Mouse (Mus musculus) neutrophil, adult 65 days (primary cell): ENCODE measurements around the gene Mis18bp1. TPM values are rescaled to one million over a fixed set of nuclear protein-coding genes. Genes with fewer than 3 reads are reported as not detected.

Source experiments
- total RNA-seq: library from RNA; stranded (reverse); gene quantifications from 2 replicates; pipeline ENCODE4 v1.2.4, GENCODE M21; 2023

The Mis18bp1 gene
- 15.2 and 15.9 TPM in 2 replicates for total RNA-seq

DNA sequence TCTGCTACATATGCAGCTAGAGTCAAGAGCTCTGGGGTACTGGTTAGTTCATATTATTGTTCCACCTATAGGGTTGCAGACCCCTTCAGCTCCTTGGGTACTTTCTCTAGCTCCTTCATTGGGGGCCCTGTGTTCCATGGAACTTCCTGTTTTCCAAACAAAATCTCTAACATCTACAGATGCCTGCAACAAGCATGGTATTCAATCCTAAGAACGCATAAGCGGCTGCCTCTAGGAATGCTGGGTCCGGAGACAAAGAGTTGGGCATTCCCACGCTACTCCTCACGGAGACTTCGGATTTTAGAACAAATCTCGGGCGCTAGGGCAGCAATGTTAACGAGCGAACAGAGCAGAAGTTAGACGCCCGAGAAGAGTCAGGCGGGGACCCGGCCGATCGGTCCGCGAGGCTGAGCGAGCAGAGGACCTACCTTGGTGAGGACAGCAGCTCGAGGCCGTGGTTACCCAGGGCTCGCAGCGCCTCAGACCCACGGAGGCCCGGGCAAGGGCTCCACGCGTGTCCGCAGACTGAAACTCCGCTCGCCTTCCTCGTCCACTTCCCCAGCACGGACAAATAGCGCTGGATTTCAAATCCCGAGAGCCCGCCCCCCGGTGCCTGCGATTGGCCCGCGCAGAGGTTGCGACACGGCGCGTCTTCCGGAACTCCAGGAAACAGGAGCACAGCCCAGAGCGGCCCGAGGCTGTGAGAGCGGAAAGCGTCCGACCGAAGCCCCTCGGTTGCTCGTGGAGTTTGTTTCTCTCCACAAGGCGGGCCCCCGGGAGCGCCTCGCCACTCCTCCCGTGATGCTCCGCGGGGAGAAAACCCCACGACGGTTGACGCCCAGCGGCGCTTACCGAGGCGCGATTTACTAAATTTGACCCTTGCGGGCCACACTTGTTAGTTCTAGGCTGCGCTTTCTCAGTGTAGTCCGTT is at the start of gene Mis18bp1:
Gene Mis18bp1 (minus strand): TSS at position 584 of the 931 bp plus-strand sequence.

Other genes with a start within 250 kb of the Mis18bp1 start
- gene Klhl28, start 207.1 kb downstream of the Mis18bp1 start, total RNA-seq = 23.8 and 34.1 TPM in 2 replicates
- gene Togaram1, start 206.8 kb downstream of the Mis18bp1 start, total RNA-seq = 45.6 and 62.6 TPM in 2 replicates
- gene Prpf39, start 136.3 kb downstream of the Mis18bp1 start, total RNA-seq = 69.5 and 94.9 TPM in 2 replicates
- 13.6 and 13.8 TPM in 2 replicates for gene Fkbp3, start 98.6 kb downstream of the Mis18bp1 start, total RNA-seq
- gene Fancm, start 97.0 kb downstream of the Mis18bp1 start, total RNA-seq = 7.2 and 13.3 TPM in 2 replicates
- gene Wdr20rt, start 52.9 kb upstream of the Mis18bp1 start, total RNA-seq = not detected in 2 replicates